Mouse (Mus musculus): Measurements from ENCODE around the gene Tmem145.

- TF ChIP-seq CTCF (IDR thresholded peaks at IDR 0.05; ENCODE audit: borderline replicate concordance, extremely low read depth, insufficient read depth, insufficient read length) = no peak
- no peak for TF ChIP-seq POLR2A (IDR thresholded peaks at IDR 0.05; ENCODE audit: borderline replicate concordance, extremely low read depth, insufficient read depth, insufficient read length, poor library complexity, severe bottlenecking)
Observed at GRCm38 (mm10) chr7:25272445-25273258, 33.3 kb upstream of the Tmem145 start.

All from brain, embryonic 14.5 days (tissue).